Mouse (Mus musculus) lung, postnatal 0 days (tissue): ENCODE measurements at regions not wholly inside any gene's neighbourhood (a gene's known extent, or its start where the extent isn't known, plus 50 kb on each side); places are given as distances from the start of the nearest gene placed in this dataset.

ENCODE experiments used
- CTCF ChIP-seq: IDR thresholded peaks from 2 replicates; pipeline ENCODE4 v1.5.1; 2016; ENCODE audit warnings: antibody characterized with exemption, mild to moderate bottlenecking
- EP300 ChIP-seq: IDR thresholded peaks from 2 replicates; pipeline ENCODE4 v1.6.1; 2016; ENCODE audit warnings: antibody characterized with exemption, mild to moderate bottlenecking, control low read depth

DNA sequence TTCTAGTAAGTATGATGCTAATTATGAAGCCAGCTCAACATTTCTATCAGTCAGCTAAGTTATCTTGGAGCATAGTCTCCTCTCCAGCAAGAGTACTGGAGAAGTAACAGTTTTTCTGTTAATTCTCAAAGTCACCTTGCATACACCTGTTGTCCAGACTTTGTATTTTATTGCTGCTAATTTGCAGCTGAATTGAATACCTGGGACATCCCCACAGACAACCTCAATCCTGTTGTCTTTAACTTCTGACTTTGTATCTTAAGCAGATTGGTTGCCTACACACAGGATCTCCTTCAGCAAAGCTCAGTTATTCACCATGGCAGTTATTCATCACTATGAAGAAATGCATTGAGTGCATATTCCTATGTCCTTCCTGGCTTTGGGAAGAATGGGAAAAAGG, 251.7 kb upstream of the Gje1 start:
- TF ChIP-seq CTCF (no peak), EP300 (no peak)
